Mouse (Mus musculus) embryonic facial prominence, embryonic 12.5 days (tissue): ENCODE measurements around the gene Plpp7. TPM values are rescaled to one million over a fixed set of nuclear protein-coding genes. Genes with fewer than 3 reads are reported as not detected.

ENCODE experiments used
- ATAC-seq: fragments of 200-750 bp; cut with Nextera tagmentation; 2 replicates; pipeline ENCODE4 v1.8.0; 2017; ENCODE audit not compliant: insufficient number of reproducible peaks, insufficient read depth, low FRiP score, low TSS enrichment
- H3K27ac ChIP-seq: fragments of 300-500 bp; sonication (generic); 2 replicates; pipeline ENCODE4 v1.5.1; 2016; ENCODE audit warnings: mild to moderate bottlenecking
- H3K27me3 ChIP-seq: fragments of 300-500 bp; sonication (generic); 2 replicates; pipeline ENCODE4 v1.6.1; 2016; ENCODE audit warnings: mild to moderate bottlenecking, moderate library complexity
- H3K36me3 ChIP-seq: fragments of 300-500 bp; sonication (generic); 2 replicates; pipeline ENCODE4 v1.6.1; 2016; ENCODE audit warnings: mild to moderate bottlenecking
- H3K4me1 ChIP-seq: fragments of 300-500 bp; sonication (generic); 2 replicates; pipeline ENCODE4 v1.6.1; 2016
- H3K4me2 ChIP-seq: fragments of 300-500 bp; sonication (generic); replicated peaks from 2 replicates; pipeline ENCODE4 v1.6.1; 2016; ENCODE audit warnings: mild to moderate bottlenecking, moderate library complexity
- H3K4me3 ChIP-seq: fragments of 300-500 bp; sonication (generic); 2 replicates; pipeline ENCODE4 v1.5.1; 2016; ENCODE audit warnings: mild to moderate bottlenecking
- H3K9ac ChIP-seq: fragments of 300-500 bp; sonication (generic); 2 replicates; pipeline ENCODE4 v1.6.1; 2016; ENCODE audit warnings: mild to moderate bottlenecking, moderate library complexity
- H3K9me3 ChIP-seq: fragments of 300-500 bp; sonication (generic); 2 replicates; pipeline ENCODE4 v1.6.1; 2016; ENCODE audit warnings: mild to moderate bottlenecking, moderate library complexity
- WGBS: fragments of 180-500 bp; shearing (Covaris S2); methylation state at CpG from one replicate; pipeline ENCODE4 v1.1.7; 2016; 5-methylcytosine and 5-hydroxymethylcytosine counted together
- polyA plus RNA-seq: library from polyadenylated mRNA; unstranded; fragments of >200 nt; fragmentation: Nextera tagmentation; extraction: Ambion mirVana; gene quantifications from 2 replicates; pipeline ENCODE4 v1.2.1, GENCODE M21; 2016

Plpp7 gene
- polyA plus RNA-seq, 1 experiment from 2014 or later: 7.3 TPM

DNA sequence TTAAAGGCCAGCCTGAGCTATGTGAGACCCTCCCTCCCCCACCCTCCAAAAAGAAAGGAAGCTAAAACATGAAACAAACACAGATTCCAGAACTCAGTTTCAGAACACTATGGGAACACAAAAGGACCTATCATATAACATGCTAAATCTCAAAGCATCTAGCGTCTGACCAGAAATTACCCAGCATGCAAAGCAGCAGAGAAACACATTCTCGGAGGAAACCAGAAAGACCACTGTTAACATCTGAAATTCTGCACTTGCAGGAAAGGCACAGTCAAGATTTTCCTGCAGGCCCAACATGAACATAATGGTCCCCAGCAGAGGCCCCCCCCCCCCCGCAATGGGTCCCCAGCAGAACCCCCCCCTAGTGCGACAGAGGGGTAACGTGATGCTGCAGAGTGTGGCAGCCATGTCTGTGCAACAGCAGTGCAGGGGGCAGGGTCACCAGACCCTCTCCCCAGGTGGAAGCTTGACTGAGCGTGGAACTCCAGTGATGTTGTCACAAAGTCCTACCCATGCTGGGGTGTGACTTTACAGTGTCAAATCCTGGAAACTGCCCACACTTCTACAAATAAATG is 35.0 kb upstream of the Plpp7 start:
- 45% methylated on average over 6 of the region's 6 CpGs for WGBS
- no peak overlapping the region for H3K9ac ChIP-seq
- H3K9me3 ChIP-seq: no peaks in the 10 kb centered on the region
- no peak overlapping the region for H3K4me2 ChIP-seq
- H3K27me3 ChIP-seq: no peaks in the 10 kb centered on the region
- H3K27ac ChIP-seq: no peak overlapping the region
- no peaks in the 10 kb centered on the region for H3K36me3 ChIP-seq
- 0 out of 2 replicates have a peak, but pooled peaks cover 9% of the 10 kb centered on the region for H3K4me1 ChIP-seq
- H3K4me3 ChIP-seq: no peak overlapping the region
- no peak for ATAC-seq

DNA sequence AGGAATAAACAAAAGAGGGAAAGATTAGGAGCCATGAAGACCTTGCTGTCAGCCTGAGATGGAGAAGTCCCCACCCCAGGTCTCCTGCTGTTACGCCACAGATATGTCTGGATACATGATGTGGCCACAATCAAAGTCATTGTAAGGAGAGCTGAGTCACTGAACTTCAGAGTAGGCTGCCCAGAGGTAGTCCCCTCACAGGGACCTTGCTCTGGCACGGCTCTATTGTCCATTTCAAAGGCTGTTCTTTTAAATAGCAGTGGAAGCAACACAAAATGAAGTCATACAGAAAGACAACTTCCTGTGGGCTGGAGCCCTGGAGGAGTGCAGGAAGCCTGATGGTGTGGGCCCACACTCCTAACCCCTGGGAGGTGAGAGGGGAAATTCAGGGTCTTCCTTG is 34.1 kb upstream of the Plpp7 start:
- 70% methylated on average over 2 of the region's 2 CpGs for WGBS

DNA sequence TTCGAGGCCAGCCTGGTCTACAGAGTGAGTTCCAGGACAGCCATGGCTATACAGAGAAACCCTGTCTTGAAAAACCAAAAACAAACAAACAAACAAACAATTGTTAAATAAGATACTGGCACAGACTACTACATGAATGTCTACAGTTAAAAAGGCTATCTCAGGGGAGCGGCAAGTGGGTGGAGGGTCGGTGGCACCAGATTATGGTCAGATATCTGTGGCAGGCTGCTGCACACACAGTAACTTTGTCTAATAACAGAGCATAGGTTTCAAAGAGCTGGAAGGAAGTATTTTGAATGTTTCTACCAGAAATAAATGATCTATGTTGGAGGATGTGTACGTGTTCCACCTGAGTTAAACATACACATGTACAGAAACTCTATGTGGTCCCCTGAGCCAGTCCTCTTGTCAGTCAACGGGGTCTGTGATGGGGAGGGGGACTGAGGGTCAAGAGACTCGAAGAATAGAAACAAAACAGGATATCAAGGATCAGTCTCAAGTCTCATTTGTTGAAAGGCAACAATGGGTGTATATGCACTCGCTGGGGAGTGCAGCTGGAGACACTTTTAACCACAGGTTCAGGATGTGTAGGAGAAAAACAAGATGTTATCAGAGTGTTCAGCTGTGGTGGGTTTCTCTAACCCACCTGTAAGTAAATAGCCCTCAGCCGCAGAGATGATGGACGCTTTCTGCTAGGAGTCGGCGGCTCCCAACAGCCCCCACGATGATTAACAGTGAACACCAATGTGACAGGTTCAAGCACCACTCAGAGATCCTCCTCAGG is 33.4 kb upstream of the Plpp7 start:
- Histone ChIP-seq H3K27me3 (no peaks in the 10 kb centered on the region), H3K4me1 (0 out of 2 replicates have a peak, but pooled peaks cover 13% of the 10 kb centered on the region), H3K4me2 (no peak overlapping the region), H3K9me3 (no peaks in the 10 kb centered on the region), H3K4me3 (no peak overlapping the region), H3K36me3 (no peaks in the 10 kb centered on the region), H3K27ac (no peak overlapping the region), H3K9ac (no peak overlapping the region)
- 62% methylated on average over 12 of the region's 12 CpGs for WGBS
- ATAC-seq: no peak

More for the DNA sequence above, 34.1 kb upstream of the Plpp7 start:
- Histone ChIP-seq H3K27me3 (no peaks in the 10 kb centered on the region), H3K9ac (no peak overlapping the region), H3K9me3 (no peaks in the 10 kb centered on the region), H3K4me1 (0 out of 2 replicates have a peak, but pooled peaks cover 13% of the 10 kb centered on the region), H3K36me3 (no peaks in the 10 kb centered on the region), H3K4me2 (no peak overlapping the region), H3K4me3 (no peak overlapping the region), H3K27ac (no peak overlapping the region)
- no peak for ATAC-seq

DNA sequence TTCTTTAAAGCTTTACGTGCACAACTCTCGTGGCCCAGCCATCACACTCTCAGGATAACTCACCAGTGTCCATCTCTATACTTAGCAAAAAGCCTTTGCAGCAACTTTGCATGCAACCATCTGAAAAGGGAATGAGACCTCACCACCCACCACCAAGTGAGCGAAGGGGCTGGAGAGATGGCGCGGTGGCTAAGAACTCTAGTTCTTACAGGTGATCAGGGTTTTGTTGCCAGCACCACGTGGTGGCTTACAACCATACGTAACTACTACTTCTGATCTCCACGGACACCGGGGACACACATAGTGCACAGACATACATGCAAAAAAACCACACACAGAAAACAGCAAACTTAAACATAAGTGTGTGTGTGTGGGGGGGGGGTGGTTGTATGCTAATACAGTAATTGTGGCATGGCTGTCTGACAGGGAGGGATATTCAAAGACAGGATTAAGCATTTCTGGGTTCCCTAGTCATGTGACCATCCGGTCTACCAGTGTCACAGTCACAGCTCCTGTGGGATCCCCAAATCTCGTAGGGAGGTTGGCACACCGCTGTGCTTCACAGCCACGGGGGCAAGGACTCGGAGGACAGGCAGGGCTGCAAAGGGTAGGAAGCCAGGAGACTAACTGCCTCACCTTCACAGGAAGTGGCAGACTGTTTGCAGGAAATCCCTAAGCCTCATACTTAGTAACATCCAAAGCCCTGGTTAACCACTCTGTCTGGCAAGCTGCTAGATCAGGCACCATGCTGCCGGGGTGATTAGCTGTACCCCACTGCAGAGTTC is 32.5 kb upstream of the Plpp7 start:
- Histone ChIP-seq H3K4me3 (no peak overlapping the region), H3K36me3 (no peaks in the 10 kb centered on the region), H3K9me3 (no peaks in the 10 kb centered on the region), H3K4me2 (no peak overlapping the region), H3K27me3 (no peaks in the 10 kb centered on the region), H3K4me1 (0 out of 2 replicates have a peak, but pooled peaks cover 13% of the 10 kb centered on the region), H3K9ac (no peak overlapping the region), H3K27ac (no peak overlapping the region)
- ATAC-seq: no peak
- 86% methylated on average over 15 of the region's 15 CpGs for WGBS

DNA sequence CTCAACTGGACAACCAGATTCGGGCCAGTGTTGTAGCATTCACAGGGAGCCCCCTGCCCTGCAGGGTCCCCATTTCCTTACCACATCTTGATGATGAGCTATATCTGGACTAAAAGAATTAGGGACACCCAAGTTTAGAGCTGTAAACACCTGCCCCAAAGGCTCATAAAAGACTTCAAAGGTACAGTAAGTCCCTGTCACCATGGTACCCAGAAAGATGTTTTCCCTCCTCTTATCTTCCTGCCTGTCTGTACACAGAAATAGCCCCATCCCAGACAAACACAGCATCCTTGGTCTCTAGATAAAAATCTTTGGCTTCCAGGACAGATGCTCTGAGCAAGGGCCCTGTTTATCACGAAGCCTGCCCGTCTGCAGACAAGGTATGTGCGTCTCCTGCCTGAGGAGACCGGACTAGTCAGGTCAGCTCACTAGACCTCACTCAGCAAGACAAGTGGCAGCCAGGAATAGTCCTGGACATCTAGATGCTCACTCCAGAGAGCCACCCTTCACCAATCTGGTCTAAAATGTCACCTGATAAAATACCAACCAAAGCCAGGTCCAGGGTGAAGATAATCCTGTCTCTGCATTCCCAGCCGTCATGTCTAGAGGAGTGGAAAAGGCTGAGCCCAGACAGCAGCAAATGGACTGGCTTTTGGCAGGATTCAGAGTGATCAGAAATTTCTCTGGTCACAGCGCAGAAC is 31.7 kb upstream of the Plpp7 start:
- H3K27me3 ChIP-seq: no peaks in the 10 kb centered on the region
- 84% methylated on average over 7 of the region's 7 CpGs for WGBS
- ATAC-seq: no peak
- no peak overlapping the region for H3K4me2 ChIP-seq
- H3K36me3 ChIP-seq: no peaks in the 10 kb centered on the region
- 0 out of 2 replicates have a peak, but pooled peaks cover 16% of the 10 kb centered on the region for H3K4me1 ChIP-seq
- H3K9ac ChIP-seq: no peak overlapping the region
- no peak overlapping the region for H3K4me3 ChIP-seq
- H3K27ac ChIP-seq: no peak overlapping the region
- no peaks in the 10 kb centered on the region for H3K9me3 ChIP-seq

DNA sequence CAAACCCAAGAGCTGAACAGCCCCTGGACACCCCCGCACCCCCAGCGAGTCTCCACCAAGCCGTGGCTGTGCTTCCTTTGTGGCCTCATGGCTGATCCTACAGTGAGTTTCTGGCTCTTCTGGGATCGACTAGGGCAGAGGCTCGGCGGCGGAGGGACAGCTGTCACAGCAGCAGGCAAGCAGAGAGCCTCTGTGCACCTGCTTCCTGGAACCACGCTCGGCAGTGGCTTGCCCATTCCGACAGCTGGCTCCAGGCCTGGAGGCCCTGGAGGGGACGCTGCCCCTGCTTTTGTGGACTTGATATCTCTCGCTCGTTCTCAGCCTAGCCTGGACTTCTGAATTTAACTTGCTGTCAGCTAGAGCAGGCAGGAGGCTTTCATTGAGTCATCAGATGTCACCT is 30.4 kb upstream of the Plpp7 start:
- Histone ChIP-seq H3K4me1 (0 out of 2 replicates have a peak, but pooled peaks cover 19% of the 10 kb centered on the region), H3K27me3 (0 out of 2 replicates have a peak, but pooled peaks cover 4% of the 10 kb centered on the region), H3K4me2 (no peak overlapping the region), H3K27ac (no peak overlapping the region), H3K36me3 (no peaks in the 10 kb centered on the region), H3K9ac (no peak overlapping the region), H3K4me3 (no peak overlapping the region), H3K9me3 (no peaks in the 10 kb centered on the region)
- no peak for ATAC-seq
- 71% methylated on average over 13 of the region's 13 CpGs for WGBS

DNA sequence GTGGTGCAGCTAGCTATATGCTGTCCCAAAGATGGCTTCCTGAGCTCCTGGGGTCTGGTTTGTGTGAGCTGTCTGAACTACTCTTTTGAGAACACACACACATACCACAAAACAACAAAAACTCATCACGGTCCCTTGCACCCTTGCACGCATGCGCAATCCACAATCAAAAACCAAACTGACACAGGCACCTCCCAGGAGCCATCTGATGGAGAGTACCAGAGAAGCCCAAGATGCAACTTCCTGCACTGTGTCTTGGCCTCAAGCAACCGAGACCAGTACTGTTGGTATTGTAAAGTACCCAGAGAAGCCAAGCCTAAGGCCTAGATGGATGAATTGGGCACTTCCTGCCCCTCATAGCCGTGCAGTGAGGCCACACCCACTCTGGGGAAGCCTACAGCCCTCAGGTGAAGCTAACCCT is 29.9 kb upstream of the Plpp7 start:
- no peak overlapping the region for H3K4me3 ChIP-seq
- no peaks in the 10 kb centered on the region for H3K9me3 ChIP-seq
- H3K4me1 ChIP-seq: 0 out of 2 replicates have a peak, but pooled peaks cover 16% of the 10 kb centered on the region
- 69% methylated on average over 5 of the region's 5 CpGs for WGBS
- no peak overlapping the region for H3K9ac ChIP-seq
- H3K27ac ChIP-seq: no peak overlapping the region
- no peaks in the 10 kb centered on the region for H3K36me3 ChIP-seq
- H3K27me3 ChIP-seq: 0 out of 2 replicates have a peak, but pooled peaks cover 4% of the 10 kb centered on the region
- H3K4me2 ChIP-seq: no peak overlapping the region
- ATAC-seq: no peak

DNA sequence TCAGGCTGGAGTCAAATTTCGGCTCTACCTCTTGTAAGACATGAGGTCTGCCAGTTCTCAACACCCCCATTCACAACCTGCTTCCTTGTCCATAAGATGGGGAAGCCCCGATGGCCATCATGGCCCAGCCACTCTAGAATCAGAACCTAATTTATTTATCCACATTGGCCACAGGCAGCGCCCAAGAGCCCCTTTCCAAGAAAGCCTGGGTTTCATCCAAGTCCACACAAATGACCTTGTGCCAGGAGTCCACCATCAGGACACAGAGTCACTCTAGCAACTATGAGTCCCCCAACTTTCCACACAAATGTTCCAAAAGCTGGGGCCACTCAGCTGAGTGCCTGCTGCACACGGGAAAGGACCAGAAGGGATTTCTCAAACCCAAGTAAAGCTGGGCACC is 29.3 kb upstream of the Plpp7 start:
- 80% methylated on average over 4 of the region's 4 CpGs for WGBS
- ATAC-seq: no peak
- Histone ChIP-seq H3K4me2 (no peak overlapping the region), H3K4me1 (0 out of 2 replicates have a peak, but pooled peaks cover 13% of the 10 kb centered on the region), H3K27me3 (0 out of 2 replicates have a peak, but pooled peaks cover 4% of the 10 kb centered on the region), H3K9me3 (no peaks in the 10 kb centered on the region), H3K4me3 (no peak overlapping the region), H3K9ac (no peak overlapping the region), H3K27ac (no peak overlapping the region), H3K36me3 (no peaks in the 10 kb centered on the region)

DNA sequence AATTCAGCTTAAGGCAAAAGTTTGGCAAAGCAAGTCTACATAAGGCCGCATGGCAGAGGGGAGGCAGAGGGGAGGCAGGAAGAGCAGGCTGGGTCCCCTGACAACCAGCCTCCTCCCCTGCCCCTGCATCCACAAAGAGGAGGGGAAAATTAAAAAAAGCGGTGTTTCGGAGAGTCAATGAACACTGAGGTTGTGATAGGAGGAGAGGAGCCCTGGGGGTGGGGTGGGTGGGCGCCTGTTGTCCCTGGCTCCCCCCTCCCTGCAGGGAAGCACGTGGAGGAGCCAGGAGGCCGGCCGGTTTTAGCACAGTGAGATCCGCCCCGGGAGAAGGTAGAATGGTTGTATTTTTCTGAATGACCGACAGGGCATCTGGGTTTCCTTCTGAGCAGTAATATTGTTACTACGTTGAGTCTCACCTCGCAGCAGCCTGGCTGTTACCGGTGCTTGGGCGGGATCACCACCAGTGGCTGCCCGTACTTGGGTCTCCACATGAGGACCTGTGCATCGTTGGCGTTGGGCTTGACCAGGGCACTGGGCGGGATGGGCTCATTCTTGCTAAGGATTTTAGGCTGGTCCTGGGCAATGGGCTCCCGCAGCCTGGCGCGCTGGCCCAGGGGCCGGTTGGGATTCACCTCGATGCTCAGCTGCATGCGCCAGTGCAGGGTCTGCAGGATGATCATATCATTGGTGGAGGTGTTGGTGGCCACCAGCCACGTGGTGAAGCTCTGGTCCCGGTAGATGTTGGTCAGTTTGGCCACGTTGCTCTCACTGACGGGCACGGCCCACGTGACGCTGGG is 26.3 kb upstream of the Plpp7 start:
- 54% methylated on average over 31 of the region's 31 CpGs for WGBS
- Histone ChIP-seq H3K4me2 (peak overlapping the region; percentile 34), H3K9me3 (no peaks in the 10 kb centered on the region), H3K9ac (no peak overlapping the region), H3K36me3 (no peaks in the 10 kb centered on the region), H3K4me1 (0 out of 2 replicates have a peak, but pooled peaks cover 13% of the 10 kb centered on the region), H3K27me3 (0 out of 2 replicates have a peak, but pooled peaks cover 4% of the 10 kb centered on the region), H3K27ac (no peak overlapping the region), H3K4me3 (no peak overlapping the region)
- ATAC-seq: no peak

DNA sequence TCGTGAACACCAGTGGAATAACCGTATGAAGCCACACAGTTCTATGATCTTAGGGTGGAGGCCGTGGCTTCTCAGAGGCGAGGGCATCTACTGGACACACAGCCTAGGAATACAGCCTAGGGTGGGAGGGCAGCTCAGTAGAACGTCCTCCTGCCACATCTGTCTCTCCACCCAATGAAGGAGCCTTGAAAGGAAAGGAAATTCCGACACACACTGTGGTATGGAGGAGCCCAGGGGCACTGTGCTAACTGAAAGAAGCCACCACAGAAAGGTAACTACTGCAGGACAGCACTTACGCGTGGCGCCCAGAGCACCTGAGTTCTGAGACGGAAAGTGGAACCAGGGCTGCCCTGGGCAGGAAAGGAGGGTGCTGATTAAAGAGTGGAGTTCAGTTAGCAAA is 24.6 kb upstream of the Plpp7 start:
- no peaks in the 10 kb centered on the region for H3K9me3 ChIP-seq
- 0 out of 2 replicates have a peak, but pooled peaks cover 4% of the 10 kb centered on the region for H3K27me3 ChIP-seq
- no peak overlapping the region for H3K9ac ChIP-seq
- no peak overlapping the region for H3K4me2 ChIP-seq
- H3K36me3 ChIP-seq: no peaks in the 10 kb centered on the region
- no peak for ATAC-seq
- no peak overlapping the region for H3K4me3 ChIP-seq
- no peak overlapping the region for H3K27ac ChIP-seq
- WGBS: 89% methylated on average over 10 of the region's 10 CpGs
- H3K4me1 ChIP-seq: 0 out of 2 replicates have a peak, but pooled peaks cover 10% of the 10 kb centered on the region
